Mouse (Mus musculus): ENCODE results near the gene Klk1b4. TPM values are rescaled to one million over a fixed set of nuclear protein-coding genes. Genes with fewer than 3 reads are reported as not detected.

Gene Klk1b4
- polyA plus RNA-seq, 1 experiment from 2014 or later, result not detected

DNA sequence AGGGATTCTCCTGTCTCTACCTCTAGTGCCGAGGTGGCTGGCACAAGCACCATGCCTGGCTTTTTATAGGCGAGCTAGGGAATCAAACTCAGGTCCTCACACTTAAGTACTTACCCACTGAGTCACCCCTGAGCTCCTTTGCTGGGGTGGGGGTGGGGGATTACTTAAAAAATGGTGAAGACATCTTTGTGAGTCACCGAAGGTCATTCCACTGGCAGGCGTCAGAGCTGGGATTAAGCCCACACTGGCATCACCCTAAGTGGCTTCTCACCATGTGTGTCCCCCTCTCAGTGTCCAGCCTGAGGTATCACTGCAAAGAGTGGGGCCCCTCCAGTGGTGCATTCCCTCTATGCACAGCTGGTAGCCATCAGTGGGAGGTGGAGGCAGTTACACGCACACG is 53.2 kb downstream of the Klk1b4 start:
- no peaks in the 10 kb centered on the region for H3K27me3 ChIP-seq
- 0 out of 2 replicates have a peak, but pooled peaks cover 2% of the 10 kb centered on the region for H3K36me3 ChIP-seq
- H3K27ac ChIP-seq (replicated peaks), result no peak overlapping the region
- no peaks in the 10 kb centered on the region for H3K9me3 ChIP-seq
- no peak overlapping the region for H3K4me2 ChIP-seq (replicated peaks)
- H3K4me1 ChIP-seq, result peaks cover 6% of the 10 kb centered on the region; the same call in 1 of the 2 replicates
- no peak overlapping the region for H3K4me3 ChIP-seq
- ATAC-seq (replicated peaks), result no peak
- 77% methylated on average over 6 of the region's 6 CpGs for WGBS
- H3K9ac ChIP-seq (replicated peaks), result no peak overlapping the region

DNA sequence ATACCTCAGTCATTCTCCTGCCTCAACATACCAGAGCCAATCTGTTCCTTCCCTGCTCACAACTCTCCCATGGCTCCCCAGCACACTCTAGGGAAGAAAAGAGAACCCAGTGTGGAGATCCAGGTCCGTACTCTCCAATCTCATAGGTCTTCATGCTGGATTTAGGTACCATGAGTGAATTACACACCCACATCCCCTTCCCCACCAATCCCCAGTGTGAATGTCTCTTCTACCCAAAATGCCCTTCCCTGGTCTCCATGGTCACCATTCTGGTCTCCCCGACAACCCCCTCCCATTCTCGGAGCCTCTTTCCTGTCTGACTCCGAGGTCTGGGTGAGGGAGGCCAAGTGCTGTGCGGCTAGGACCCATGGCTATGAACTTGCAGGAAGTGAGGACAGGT is 53.9 kb downstream of the Klk1b4 start, which contains the start of gene Gm15517:
Gene Gm15517 (plus strand): TSS at position 301 of the 400 bp plus-strand sequence.
- WGBS, result 54% methylated on average over 5 of the region's 5 CpGs
- Histone ChIP-seq H3K9ac (replicated peaks) (no peak within 1 kb of the TSS), H3K4me3 (no peak within 1 kb of the TSS), H3K27me3 (no peaks in the 10 kb centered on the region), H3K4me1 (peaks cover 6% of the 10 kb centered on the region; the same call in 1 of the 2 replicates), H3K9me3 (no peaks in the 10 kb centered on the region), H3K27ac (replicated peaks) (no peak within 1 kb of the TSS), H3K4me2 (replicated peaks) (no peak within 1 kb of the TSS), H3K36me3 (no peaks in the 10 kb centered on the region)
- no peak for ATAC-seq (replicated peaks)

Other genes starting within 250 kb of the Klk1b4 start
- not detected in 2 replicates for gene Klk1b1, start 240.7 kb upstream of the Klk1b4 start, polyA plus RNA-seq (2015; fragmentation: Nextera tagmentation; extraction: Ambion mirVana)
- gene Klk1b9, start 231.4 kb upstream of the Klk1b4 start, polyA plus RNA-seq (2015; fragmentation: Nextera tagmentation; extraction: Ambion mirVana), result not detected in 2 replicates
- gene Klk1b11, start 211.6 kb upstream of the Klk1b4 start, polyA plus RNA-seq (2015; fragmentation: Nextera tagmentation; extraction: Ambion mirVana), result not detected in 2 replicates
- gene Klk1b26, start 195.3 kb upstream of the Klk1b4 start, polyA plus RNA-seq (2015; fragmentation: Nextera tagmentation; extraction: Ambion mirVana), result not detected in 2 replicates
- not detected in 2 replicates for gene Klk1b27, start 155.1 kb upstream of the Klk1b4 start, polyA plus RNA-seq (2015; fragmentation: Nextera tagmentation; extraction: Ambion mirVana)
- gene Klk1b21, start 105.1 kb upstream of the Klk1b4 start, polyA plus RNA-seq (2015; fragmentation: Nextera tagmentation; extraction: Ambion mirVana), result not detected in 2 replicates
- not detected in 2 replicates for gene Klk1b22, start 94.8 kb upstream of the Klk1b4 start, polyA plus RNA-seq (2015; fragmentation: Nextera tagmentation; extraction: Ambion mirVana)
- gene Klk1b16, start 70.7 kb upstream of the Klk1b4 start, polyA plus RNA-seq (2015; fragmentation: Nextera tagmentation; extraction: Ambion mirVana), result not detected in 2 replicates
- gene Klk1b24, start 19.2 kb upstream of the Klk1b4 start, polyA plus RNA-seq (2015; fragmentation: Nextera tagmentation; extraction: Ambion mirVana), result not detected in 2 replicates
- not detected in 2 replicates for gene Klk1b3, start 9.2 kb upstream of the Klk1b4 start, polyA plus RNA-seq (2015; fragmentation: Nextera tagmentation; extraction: Ambion mirVana)
- gene Klk1b5, start 8.5 kb downstream of the Klk1b4 start, polyA plus RNA-seq (2015; fragmentation: Nextera tagmentation; extraction: Ambion mirVana), result not detected in 2 replicates
- not detected in 2 replicates for gene Klk1, start 17.9 kb downstream of the Klk1b4 start, polyA plus RNA-seq (2015; fragmentation: Nextera tagmentation; extraction: Ambion mirVana)
- not detected in 2 replicates for gene Gm36864, start 28.7 kb downstream of the Klk1b4 start, polyA plus RNA-seq (2015; fragmentation: Nextera tagmentation; extraction: Ambion mirVana)
- 0.72 and 1.2 TPM in 2 replicates for gene 1700028J19Rik, start 39.3 kb downstream of the Klk1b4 start, polyA plus RNA-seq (2015; fragmentation: Nextera tagmentation; extraction: Ambion mirVana)
- gene 2410002F23Rik, start 39.3 kb downstream of the Klk1b4 start, polyA plus RNA-seq (2015; fragmentation: Nextera tagmentation; extraction: Ambion mirVana), result 219 and 222 TPM in 2 replicates
- gene Acp4, start 49.9 kb downstream of the Klk1b4 start, polyA plus RNA-seq (2015; fragmentation: Nextera tagmentation; extraction: Ambion mirVana), result not detected in 2 replicates
- gene Gm15517, start 54.0 kb downstream of the Klk1b4 start, polyA plus RNA-seq (2015; fragmentation: Nextera tagmentation; extraction: Ambion mirVana), result not detected in 2 replicates
- gene Clec11a, start 99.5 kb downstream of the Klk1b4 start, polyA plus RNA-seq (2015; fragmentation: Nextera tagmentation; extraction: Ambion mirVana), result 3.7 TPM in 2 replicates
- 22.0 and 24.2 TPM in 2 replicates for gene Shank1, start 102.8 kb downstream of the Klk1b4 start, polyA plus RNA-seq (2015; fragmentation: Nextera tagmentation; extraction: Ambion mirVana)
- gene Syt3, start 176.7 kb downstream of the Klk1b4 start, polyA plus RNA-seq (2015; fragmentation: Nextera tagmentation; extraction: Ambion mirVana), result 24.5 and 26.7 TPM in 2 replicates
- 1.1 and 1.4 TPM in 2 replicates for gene 1700008O03Rik, start 178.4 kb downstream of the Klk1b4 start, polyA plus RNA-seq (2015; fragmentation: Nextera tagmentation; extraction: Ambion mirVana)
- gene Lrrc4b, start 221.6 kb downstream of the Klk1b4 start, polyA plus RNA-seq (2015; fragmentation: Nextera tagmentation; extraction: Ambion mirVana), result 15.6 and 15.7 TPM in 2 replicates

All from forebrain, embryonic 15.5 days (tissue).